ENCODE assay signal across 26 mouse cellular contexts in the genomic region with DNA sequence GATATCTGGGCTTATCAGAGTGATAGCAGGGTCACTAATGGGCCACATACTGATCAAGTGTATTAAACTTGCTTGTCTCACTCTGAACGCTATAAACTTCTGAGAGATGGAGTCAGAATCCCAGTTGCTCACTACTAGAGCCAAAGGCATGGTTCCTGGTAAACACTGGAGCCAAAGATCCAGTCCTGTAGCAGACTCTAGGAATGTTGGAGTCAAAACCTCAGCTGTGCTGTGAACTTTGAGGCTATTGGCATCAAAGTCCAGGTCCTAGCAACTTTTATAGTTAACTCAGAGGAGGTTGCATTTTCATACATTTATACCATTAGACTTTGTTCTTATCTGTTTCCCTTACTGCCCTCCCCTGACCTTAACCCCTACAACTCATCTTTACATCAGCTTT.
DNase-seq lines count a peak whose midpoint lies in the region; ATAC-seq and TF ChIP-seq lines count a peak whose summit lies in the region.
"Had no signal": no experiment of that assay in that cellular context is flagged by ENCODE, and none has a peak within 500 bp of the region (broad histone marks: within the 10 kb centered on the region; RNA-seq: fewer than 3 reads in every experiment).

No protein-coding gene starts in this region.

- 0 out of 2 replicates have a peak overlapping the region, but pooled peaks have one; percentile 15 for H3K4me2 ChIP-seq in liver, embryonic 16.5 days (ENCODE audit: low read depth, low read length)
- no peak overlapping the region for H3K4me2 ChIP-seq in liver, embryonic 11.5 days
- no peak overlapping the region for H3K4me2 ChIP-seq in intestine, embryonic 15.5 days (replicated peaks)
- H3K4me2 ChIP-seq in liver, postnatal 0 days (ENCODE audit: low read depth, low read length) = no peak overlapping the region
- H3K4me2 ChIP-seq: embryonic facial prominence, embryonic 12.5 days; embryonic facial prominence, embryonic 15.5 days; heart, embryonic 11.5 days; hindbrain, embryonic 12.5 days; hindbrain, embryonic 15.5 days had no signal

- no peak for TF ChIP-seq POLR2A in kidney, adult 2 months (IDR thresholded peaks at IDR 0.05; ENCODE audit: low read depth, low read length)

- no peak for TF ChIP-seq EP300 in liver, postnatal 0 days (IDR thresholded peaks at IDR 0.05; ENCODE audit: low read depth)

- H3K27ac ChIP-seq in kidney, adult 2 months (ENCODE audit: insufficient read depth, low read depth, low read length) = peak overlapping the region; percentile 17; the same call in 1 of the 2 replicates
- 0 out of 2 replicates have a peak overlapping the region, but pooled peaks have one; percentile 18 for H3K27ac ChIP-seq in liver, embryonic 16.5 days (ENCODE audit: low read length)
- H3K27ac ChIP-seq in liver, embryonic 11.5 days (ENCODE audit: low read depth, low read length) = no peak overlapping the region
- H3K27ac ChIP-seq in intestine, embryonic 15.5 days = no peak overlapping the region
- H3K27ac ChIP-seq in liver, postnatal 0 days (ENCODE audit: low read depth) = 0 out of 2 replicates have a peak overlapping the region, but pooled peaks have one; percentile 23
- H3K27ac ChIP-seq: embryonic facial prominence, embryonic 12.5 days; embryonic facial prominence, embryonic 15.5 days; gastrocnemius, adult 2 months; hindbrain, embryonic 12.5 days; hindbrain, embryonic 15.5 days had no signal

- no peak for ATAC-seq in liver, embryonic 16.5 days (ENCODE audit: low read depth)
- no peak for ATAC-seq in liver, embryonic 11.5 days (replicated peaks; ENCODE audit: low FRiP score)
- peak; percentile 71 for ATAC-seq in intestine, embryonic 15.5 days
- ATAC-seq in liver, postnatal 0 days = no peak
- ATAC-seq: forebrain, embryonic 14.5 days; forebrain, postnatal 0 days had no signal

- TF ChIP-seq CTCF in kidney, adult 2 months (conservative IDR thresholded peaks at IDR 0.05; ENCODE audit: insufficient read depth, insufficient read length, low read depth, low read length) = no peak
- TF ChIP-seq CTCF in liver, postnatal 0 days (IDR thresholded peaks at IDR 0.05; ENCODE audit: low read depth) = no peak

- DNase-seq in kidney, adult 2 months = peak; percentile 25
- DNase-seq in kidney, postnatal 14 days = no peak
- DNase-seq in liver, embryonic 11.5 days (ENCODE audit: low spot score) = no peak
- no peak for DNase-seq in liver, postnatal 0 days
- no peak for DNase-seq in thymus, postnatal 10 days (ENCODE audit: low spot score in 2 of 2)
- no peak for DNase-seq in urinary bladder, postnatal 4 days (ENCODE audit: low spot score in 2 of 2)
- DNase-seq: adrenal gland, adult 2 months; adrenal gland, postnatal 14 days; B cell, adult 2 months; cerebellum, adult 11 months; cerebellum, adult 2 months; cerebellum, adult 9-11 months; cerebellum, postnatal 25 days; forebrain, postnatal 0 days; gastrocnemius, adult 2 months; gastrocnemius, postnatal 14 days had no signal

- H3K4me1 ChIP-seq in kidney, adult 2 months (ENCODE audit: control insufficient read depth, insufficient read depth, low read length) = peaks cover 9% of the 10 kb centered on the region; the same call in 1 of the 2 replicates
- H3K4me1 ChIP-seq in liver, embryonic 16.5 days (ENCODE audit: control insufficient read depth, low read depth, low read length) = peaks cover 40% of the 10 kb centered on the region
- H3K4me1 ChIP-seq in liver, embryonic 11.5 days (replicated peaks; ENCODE audit: control insufficient read depth, insufficient read depth, low read length) = peaks cover 15% of the 10 kb centered on the region
- 0 out of 2 replicates have a peak, but pooled peaks cover 4% of the 10 kb centered on the region for H3K4me1 ChIP-seq in intestine, embryonic 15.5 days (replicated peaks)
- H3K4me1 ChIP-seq in liver, postnatal 0 days (ENCODE audit: insufficient read depth) = peaks cover 18% of the 10 kb centered on the region
- H3K4me1 ChIP-seq: embryonic facial prominence, embryonic 12.5 days; embryonic facial prominence, embryonic 15.5 days; hindbrain, embryonic 12.5 days had no signal

- WGBS in kidney, adult 2 months = 49% methylated on average over 1 of the region's 1 CpGs
- 75% methylated on average over 1 of the region's 1 CpGs for WGBS in liver, embryonic 16.5 days (ENCODE audit: insufficient replicate concordance)
- 74% methylated on average over 1 of the region's 1 CpGs for WGBS in liver, embryonic 11.5 days
- WGBS in intestine, embryonic 15.5 days = 63% methylated on average over 1 of the region's 1 CpGs
- 67% methylated on average over 1 of the region's 1 CpGs for WGBS in liver, postnatal 0 days (ENCODE audit: insufficient replicate concordance)

- H3K9ac ChIP-seq in liver, embryonic 16.5 days (ENCODE audit: low read depth, low read length) = no peak overlapping the region
- H3K9ac ChIP-seq in liver, embryonic 11.5 days (ENCODE audit: low read depth, low read length) = no peak overlapping the region
- no peak overlapping the region for H3K9ac ChIP-seq in intestine, embryonic 15.5 days
- H3K9ac ChIP-seq in liver, postnatal 0 days (replicated peaks) = no peak overlapping the region
- H3K9ac ChIP-seq: embryonic facial prominence, embryonic 12.5 days; embryonic facial prominence, embryonic 15.5 days; forebrain, postnatal 0 days; hindbrain, embryonic 12.5 days; hindbrain, embryonic 15.5 days had no signal

- peaks cover 2% of the 10 kb centered on the region; the same call in 1 of the 2 replicates for H3K36me3 ChIP-seq in kidney, adult 2 months (ENCODE audit: control insufficient read depth, insufficient read depth, low read length)
- H3K36me3 ChIP-seq in liver, embryonic 16.5 days (ENCODE audit: control insufficient read depth, insufficient read depth) = peaks cover 51% of the 10 kb centered on the region
- H3K36me3 ChIP-seq in liver, embryonic 11.5 days (ENCODE audit: control insufficient read depth, insufficient read depth, low read length) = peaks cover 6% of the 10 kb centered on the region; the same call in 1 of the 2 replicates
- H3K36me3 ChIP-seq in intestine, embryonic 15.5 days = no peaks in the 10 kb centered on the region
- H3K36me3 ChIP-seq in liver, postnatal 0 days (replicated peaks; ENCODE audit: insufficient read depth, low read length) = peaks cover 71% of the 10 kb centered on the region
- H3K36me3 ChIP-seq: embryonic facial prominence, embryonic 12.5 days; hindbrain, embryonic 15.5 days had no signal

- H3K9me3 ChIP-seq in liver, embryonic 16.5 days (replicated peaks; ENCODE audit: control insufficient read depth, low read length) = no peaks in the 10 kb centered on the region
- H3K9me3 ChIP-seq in liver, embryonic 11.5 days (ENCODE audit: control insufficient read depth, low read length) = no peaks in the 10 kb centered on the region
- H3K9me3 ChIP-seq in intestine, embryonic 15.5 days = no peaks in the 10 kb centered on the region
- no peaks in the 10 kb centered on the region for H3K9me3 ChIP-seq in liver, postnatal 0 days (ENCODE audit: low read length)
- H3K9me3 ChIP-seq: embryonic facial prominence, embryonic 12.5 days; embryonic facial prominence, embryonic 15.5 days; G1E; hindbrain, embryonic 12.5 days; hindbrain, embryonic 15.5 days had no signal

- no peak overlapping the region for H3K4me3 ChIP-seq in kidney, adult 2 months (ENCODE audit: insufficient read depth, low read depth, low read length)
- no peak overlapping the region for H3K4me3 ChIP-seq in liver, embryonic 16.5 days (ENCODE audit: low read depth, low read length)
- H3K4me3 ChIP-seq in liver, embryonic 11.5 days (ENCODE audit: low read depth, low read length) = no peak overlapping the region
- H3K4me3 ChIP-seq in intestine, embryonic 15.5 days (replicated peaks) = no peak overlapping the region
- no peak overlapping the region for H3K4me3 ChIP-seq in liver, postnatal 0 days (ENCODE audit: low read depth, low read length)
- H3K4me3 ChIP-seq: embryonic facial prominence, embryonic 12.5 days; embryonic facial prominence, embryonic 15.5 days; gastrocnemius, adult 2 months; hindbrain, embryonic 12.5 days; hindbrain, embryonic 15.5 days had no signal

- H3K27me3 ChIP-seq in kidney, adult 2 months (replicated peaks; ENCODE audit: control insufficient read depth, insufficient read depth, low read length) = no peaks in the 10 kb centered on the region
- no peaks in the 10 kb centered on the region for H3K27me3 ChIP-seq in liver, embryonic 16.5 days (ENCODE audit: control insufficient read depth, insufficient read depth, low read depth, low read length)
- H3K27me3 ChIP-seq in liver, embryonic 11.5 days (replicated peaks; ENCODE audit: control insufficient read depth, insufficient read depth, low read length) = no peaks in the 10 kb centered on the region
- no peaks in the 10 kb centered on the region for H3K27me3 ChIP-seq in intestine, embryonic 15.5 days (replicated peaks)
- no peaks in the 10 kb centered on the region for H3K27me3 ChIP-seq in liver, postnatal 0 days (ENCODE audit: insufficient read depth, low read length)
- H3K27me3 ChIP-seq: CH12.LX; embryonic facial prominence, embryonic 12.5 days; embryonic facial prominence, embryonic 15.5 days; hindbrain, embryonic 12.5 days; hindbrain, embryonic 15.5 days had no signal

Comparison
In these comparisons a context has a peak if more than half of its experiments do, and no peak if none do; other contexts are left out.
1. H3K27ac ChIP-seq: peak in kidney, adult 2 months (single experiment), liver, embryonic 16.5 days (single experiment) and liver, postnatal 0 days (single experiment); none in liver, embryonic 11.5 days (single experiment) and intestine, embryonic 15.5 days (single experiment).